Mouse (Mus musculus) midbrain, postnatal 0 days (tissue): ENCODE measurements at regions not wholly inside any gene's neighbourhood (a gene's known extent, or its start where the extent isn't known, plus 50 kb on each side); places are given as distances from the start of the nearest gene placed in this dataset.

Source experiments
- ATAC-seq: fragments of 200-750 bp; cut with Nextera tagmentation; 2 replicates; pipeline ENCODE4 v1.8.0; 2017; ENCODE audit warnings: moderate number of reproducible peaks, mild to moderate bottlenecking, moderate TSS enrichment, moderate library complexity; ENCODE audit not compliant: low FRiP score
- DNase-seq: peaks from one replicate; pipeline ENCODE4 v3.0.0-alpha.2; 2015; ENCODE audit warnings: low spot score
- H3K27ac ChIP-seq: fragments of 300-500 bp; sonication (generic); 2 replicates; pipeline ENCODE4 v1.5.1; 2014; ENCODE audit warnings: low read depth, mild to moderate bottlenecking, low read length, mixed read lengths
- H3K27me3 ChIP-seq: fragments of 300-500 bp; sonication (generic); 2 replicates; pipeline ENCODE4 v1.6.1; 2014; ENCODE audit warnings: low read length, control low read depth, mixed read lengths; ENCODE audit not compliant: insufficient read depth
- H3K36me3 ChIP-seq: fragments of 300-500 bp; sonication (generic); 2 replicates; pipeline ENCODE4 v1.6.1; 2014; ENCODE audit warnings: low read length, control low read depth, mixed read lengths; ENCODE audit not compliant: insufficient read depth
- H3K4me1 ChIP-seq: fragments of 300-500 bp; sonication (generic); 2 replicates; pipeline ENCODE4 v1.6.1; 2014; ENCODE audit warnings: mild to moderate bottlenecking, control low read depth, antibody characterized with exemption, low read length, mixed read lengths; ENCODE audit not compliant: insufficient read depth
- H3K4me2 ChIP-seq: fragments of 300-500 bp; sonication (generic); 2 replicates; pipeline ENCODE4 v1.6.1; 2014; ENCODE audit warnings: low read depth, mild to moderate bottlenecking, low read length, mixed read lengths; ENCODE audit not compliant: poor library complexity, severe bottlenecking
- H3K4me3 ChIP-seq: fragments of 300-500 bp; sonication (generic); 2 replicates; pipeline ENCODE4 v1.5.1; 2014; ENCODE audit warnings: low read depth, mild to moderate bottlenecking, low read length, moderate library complexity
- H3K9ac ChIP-seq: fragments of 300-500 bp; sonication (generic); replicated peaks from 2 replicates; pipeline ENCODE4 v1.6.1; 2014; ENCODE audit warnings: mild to moderate bottlenecking, low read length, moderate library complexity, mixed read lengths; ENCODE audit not compliant: poor library complexity, severe bottlenecking
- H3K9me3 ChIP-seq: fragments of 300-500 bp; sonication (generic); 2 replicates; pipeline ENCODE4 v1.6.1; 2016; ENCODE audit warnings: low read length, control low read depth
- CTCF ChIP-seq: IDR thresholded peaks from 2 replicates; pipeline ENCODE4 v1.5.1; 2016; ENCODE audit warnings: antibody characterized with exemption, mild to moderate bottlenecking
- WGBS: fragments of 180-500 bp; shearing (Covaris S2); extraction: QIAGEN DNeasy Blood & Tissue Kit; methylation state at CpG from one replicate; pipeline ENCODE4 v1.1.7; 2014; 5-methylcytosine and 5-hydroxymethylcytosine counted together

- 90% methylated on average over 5 of the region's 5 CpGs for WGBS
- H3K27me3 ChIP-seq: no peaks in the 10 kb centered on the region
- ATAC-seq: no peak
Observed at GRCm38 (mm10) chr9:84577781-84578180, 652.8 kb downstream of the Bckdhb start.

GRCm38 (mm10) chr9:84587791-84588190 lies 662.8 kb downstream of the Bckdhb start:
- 85% methylated on average over 4 of the region's 4 CpGs for WGBS
- no peak overlapping the region for H3K27ac ChIP-seq

More at GRCm38 (mm10) chr9:84577781-84578180, 652.8 kb downstream of the Bckdhb start:
- DNase-seq: no peak
- no peak overlapping the region for H3K4me3 ChIP-seq
- no peak overlapping the region for H3K4me2 ChIP-seq
- H3K4me1 ChIP-seq: no peaks in the 10 kb centered on the region
- no peak overlapping the region for H3K27ac ChIP-seq
- TF ChIP-seq CTCF: no peak
- H3K9me3 ChIP-seq: no peaks in the 10 kb centered on the region
- no peak overlapping the region for H3K9ac ChIP-seq
- no peaks in the 10 kb centered on the region for H3K36me3 ChIP-seq

GRCm38 (mm10) chr9:84594724-84595123 lies 669.8 kb downstream of the Bckdhb start:
- WGBS: 92% methylated on average over 2 of the region's 2 CpGs
- no peak for TF ChIP-seq CTCF
- no peaks in the 10 kb centered on the region for H3K27me3 ChIP-seq
- no peak for ATAC-seq
- H3K27ac ChIP-seq: no peak overlapping the region
- H3K9me3 ChIP-seq: no peaks in the 10 kb centered on the region
- no peak for DNase-seq
- H3K9ac ChIP-seq: no peak overlapping the region
- no peak overlapping the region for H3K4me3 ChIP-seq
- no peak overlapping the region for H3K4me2 ChIP-seq
- no peaks in the 10 kb centered on the region for H3K4me1 ChIP-seq
- no peaks in the 10 kb centered on the region for H3K36me3 ChIP-seq

More at GRCm38 (mm10) chr9:84587791-84588190, 662.8 kb downstream of the Bckdhb start:
- Histone ChIP-seq H3K4me2 (no peak overlapping the region), H3K4me3 (no peak overlapping the region), H3K27me3 (no peaks in the 10 kb centered on the region), H3K36me3 (no peaks in the 10 kb centered on the region), H3K9ac (no peak overlapping the region), H3K4me1 (no peaks in the 10 kb centered on the region), H3K9me3 (no peaks in the 10 kb centered on the region)
- no peak for TF ChIP-seq CTCF
- DNase-seq (no peak), ATAC-seq (no peak)
